Comparison of ENCODE assay signal across 12 mouse cellular contexts in genomic region chr16:46507944-46508333, GRCm38 (mm10).
"Had no signal": no experiment of that assay in that cellular context is flagged by ENCODE, and none has a peak within 500 bp of the region (broad histone marks: within the 10 kb centered on the region; RNA-seq: fewer than 3 reads in every experiment).

No protein-coding gene starts in this region.

- H3K9me3 ChIP-seq: intestine, embryonic 15.5 days; limb, embryonic 13.5 days; liver, embryonic 15.5 days; neural tube, embryonic 12.5 days; stomach, embryonic 15.5 days had no signal

- H3K27me3 ChIP-seq: intestine, embryonic 15.5 days; limb, embryonic 13.5 days; liver, embryonic 15.5 days; neural tube, embryonic 12.5 days; stomach, embryonic 15.5 days had no signal

- H3K27ac ChIP-seq: hindbrain, embryonic 14.5 days; intestine, embryonic 15.5 days; layer of hippocampus, adult 2 months; limb, embryonic 13.5 days; liver, embryonic 15.5 days; neural tube, embryonic 12.5 days; stomach, embryonic 15.5 days had no signal

- H3K4me2 ChIP-seq: hindbrain, embryonic 14.5 days; intestine, embryonic 15.5 days; limb, embryonic 13.5 days; liver, embryonic 11.5 days; liver, embryonic 15.5 days; neural tube, embryonic 12.5 days; stomach, embryonic 15.5 days had no signal

- H3K4me3 ChIP-seq: intestine, embryonic 15.5 days; layer of hippocampus, adult 2 months; limb, embryonic 13.5 days; liver, embryonic 15.5 days; neural tube, embryonic 12.5 days; stomach, embryonic 15.5 days had no signal

- H3K4me1 ChIP-seq: intestine, embryonic 15.5 days; limb, embryonic 13.5 days; liver, embryonic 15.5 days; neural tube, embryonic 12.5 days; stomach, embryonic 15.5 days had no signal

- DNase-seq: left cerebral cortex, postnatal 4 days; midbrain, embryonic 14.5 days; right cerebral cortex, postnatal 4 days; thymus, postnatal 36 days had no signal

- H3K36me3 ChIP-seq: intestine, embryonic 15.5 days; limb, embryonic 13.5 days; liver, embryonic 15.5 days; neural tube, embryonic 12.5 days; stomach, embryonic 15.5 days had no signal

- H3K9ac ChIP-seq: hindbrain, embryonic 14.5 days; intestine, embryonic 15.5 days; limb, embryonic 13.5 days; liver, embryonic 15.5 days; neural tube, embryonic 12.5 days; stomach, embryonic 15.5 days had no signal
